Mouse (Mus musculus): ENCODE results near the gene Hoxa4. TPM values are rescaled to one million over a fixed set of nuclear protein-coding genes. Genes with fewer than 3 reads are reported as not detected.
A peak's percentile ranks its signal among the peaks of the same experiment; 100 is the strongest.

Gene Hoxa4
- polyA plus RNA-seq, 1 experiment from 2014 or later, result 11.7 TPM

GRCm38 (mm10) chr6:52219234-52219942, 27.8 kb upstream of the Hoxa4 start:
- peaks cover 8% of the 10 kb centered on the region; the same call in 1 of the 2 replicates for H3K27me3 ChIP-seq (ENCODE audit: control insufficient read depth, insufficient read depth, low read length)
- DNase-seq (ENCODE audit: low spot score), result peak; percentile 57
- H3K36me3 ChIP-seq (ENCODE audit: control insufficient read depth, insufficient read depth, low read length), result no peaks in the 10 kb centered on the region
- H3K4me1 ChIP-seq (ENCODE audit: control insufficient read depth, insufficient read depth, low read length), result peaks cover 19% of the 10 kb centered on the region
- peak overlapping the region; percentile 99 for H3K4me2 ChIP-seq (ENCODE audit: low read depth)
- WGBS, result 12% methylated on average over 9 of the region's 9 CpGs
- peak overlapping the region; percentile 87 for H3K4me3 ChIP-seq (ENCODE audit: low read depth, low read length)
- ATAC-seq (ENCODE audit: insufficient read depth, low FRiP score, low TSS enrichment), result no peak
- H3K27ac ChIP-seq (ENCODE audit: low read depth, low read length), result peak overlapping the region; percentile 100
- H3K9ac ChIP-seq (ENCODE audit: low read length), result peak overlapping the region; percentile 99
- H3K9me3 ChIP-seq (ENCODE audit: control insufficient read depth, low read length), result no peaks in the 10 kb centered on the region

GRCm38 (mm10) chr6:52218643-52219215, 27.2 kb upstream of the Hoxa4 start:
- Histone ChIP-seq H3K27ac (ENCODE audit: low read depth, low read length) (peak overlapping the region; percentile 100), H3K9ac (ENCODE audit: low read length) (peak overlapping the region; percentile 99), H3K4me2 (ENCODE audit: low read depth) (peak overlapping the region; percentile 99), H3K9me3 (ENCODE audit: control insufficient read depth, low read length) (no peaks in the 10 kb centered on the region), H3K4me1 (ENCODE audit: control insufficient read depth, insufficient read depth, low read length) (peaks cover 23% of the 10 kb centered on the region), H3K36me3 (ENCODE audit: control insufficient read depth, insufficient read depth, low read length) (no peaks in the 10 kb centered on the region), H3K27me3 (ENCODE audit: control insufficient read depth, insufficient read depth, low read length) (peaks cover 7% of the 10 kb centered on the region; the same call in 1 of the 2 replicates), H3K4me3 (ENCODE audit: low read depth, low read length) (peak overlapping the region; percentile 87)
- ATAC-seq (ENCODE audit: insufficient read depth, low FRiP score, low TSS enrichment) (no peak), DNase-seq (ENCODE audit: low spot score) (peak; percentile 68)
- 4% methylated on average over 14 of the region's 14 CpGs for WGBS

- Histone ChIP-seq H3K36me3 (ENCODE audit: control insufficient read depth, insufficient read depth, low read length) (no peaks in the 10 kb centered on the region), H3K4me1 (ENCODE audit: control insufficient read depth, insufficient read depth, low read length) (peaks cover 24% of the 10 kb centered on the region), H3K9me3 (ENCODE audit: control insufficient read depth, low read length) (no peaks in the 10 kb centered on the region), H3K9ac (ENCODE audit: low read length) (peak overlapping the region; percentile 99), H3K27ac (ENCODE audit: low read depth, low read length) (peak overlapping the region; percentile 100), H3K27me3 (ENCODE audit: control insufficient read depth, insufficient read depth, low read length) (peaks cover 7% of the 10 kb centered on the region; the same call in 1 of the 2 replicates), H3K4me3 (ENCODE audit: low read depth, low read length) (peak overlapping the region; percentile 87), H3K4me2 (ENCODE audit: low read depth) (peak overlapping the region; percentile 99)
- ATAC-seq (ENCODE audit: insufficient read depth, low FRiP score, low TSS enrichment), result no peak
- 2% methylated on average over 23 of the region's 23 CpGs for WGBS
- no peak for DNase-seq (ENCODE audit: low spot score)
These were observed 26.5 kb upstream of the Hoxa4 start for GRCm38 (mm10) chr6:52217895-52218642.

GRCm38 (mm10) chr6:52217459-52217768, 25.9 kb upstream of the Hoxa4 start:
- no peaks in the 10 kb centered on the region for H3K9me3 ChIP-seq (ENCODE audit: control insufficient read depth, low read length)
- peak; percentile 91 for DNase-seq (ENCODE audit: low spot score)
- H3K4me3 ChIP-seq (ENCODE audit: low read depth, low read length), result peak overlapping the region; percentile 87
- H3K27me3 ChIP-seq (ENCODE audit: control insufficient read depth, insufficient read depth, low read length), result peaks cover 4% of the 10 kb centered on the region; the same call in 1 of the 2 replicates
- peak; percentile 80 for ATAC-seq (ENCODE audit: insufficient read depth, low FRiP score, low TSS enrichment)
- peak overlapping the region; percentile 99 for H3K9ac ChIP-seq (ENCODE audit: low read length)
- peak overlapping the region; percentile 99 for H3K4me2 ChIP-seq (ENCODE audit: low read depth)
- peak overlapping the region; percentile 100 for H3K27ac ChIP-seq (ENCODE audit: low read depth, low read length)
- H3K4me1 ChIP-seq (ENCODE audit: control insufficient read depth, insufficient read depth, low read length), result peaks cover 26% of the 10 kb centered on the region
- no peaks in the 10 kb centered on the region for H3K36me3 ChIP-seq (ENCODE audit: control insufficient read depth, insufficient read depth, low read length)
- WGBS, result 0% methylated on average over 24 of the region's 25 CpGs

- DNase-seq (ENCODE audit: low spot score), result no peak
These were observed 25.3 kb upstream of the Hoxa4 start for GRCm38 (mm10) chr6:52216691-52217458.

GRCm38 (mm10) chr6:52215771-52216535, 24.4 kb upstream of the Hoxa4 start:
- under 1% methylated on average over 30 of the region's 30 CpGs for WGBS
- H3K27me3 ChIP-seq (ENCODE audit: control insufficient read depth, insufficient read depth, low read length), result peaks cover 4% of the 10 kb centered on the region; the same call in 1 of the 2 replicates
- peak overlapping the region; percentile 100 for H3K27ac ChIP-seq (ENCODE audit: low read depth, low read length)
- H3K36me3 ChIP-seq (ENCODE audit: control insufficient read depth, insufficient read depth, low read length), result no peaks in the 10 kb centered on the region
- H3K4me3 ChIP-seq (ENCODE audit: low read depth, low read length), result peak overlapping the region; percentile 87
- ATAC-seq (ENCODE audit: insufficient read depth, low FRiP score, low TSS enrichment), result no peak
- peak overlapping the region; percentile 99 for H3K4me2 ChIP-seq (ENCODE audit: low read depth)
- peak overlapping the region; percentile 99 for H3K9ac ChIP-seq (ENCODE audit: low read length)
- H3K9me3 ChIP-seq (ENCODE audit: control insufficient read depth, low read length), result no peaks in the 10 kb centered on the region
- peaks cover 21% of the 10 kb centered on the region for H3K4me1 ChIP-seq (ENCODE audit: control insufficient read depth, insufficient read depth, low read length)
- DNase-seq (ENCODE audit: low spot score), result no peak

More at GRCm38 (mm10) chr6:52216691-52217458, 25.3 kb upstream of the Hoxa4 start:
- peak; percentile 22 for ATAC-seq (ENCODE audit: insufficient read depth, low FRiP score, low TSS enrichment)
- Histone ChIP-seq H3K27ac (ENCODE audit: low read depth, low read length) (peak overlapping the region; percentile 100), H3K9ac (ENCODE audit: low read length) (peak overlapping the region; percentile 99), H3K4me2 (ENCODE audit: low read depth) (peak overlapping the region; percentile 99), H3K4me3 (ENCODE audit: low read depth, low read length) (peak overlapping the region; percentile 87), H3K4me1 (ENCODE audit: control insufficient read depth, insufficient read depth, low read length) (peaks cover 23% of the 10 kb centered on the region), H3K9me3 (ENCODE audit: control insufficient read depth, low read length) (no peaks in the 10 kb centered on the region), H3K36me3 (ENCODE audit: control insufficient read depth, insufficient read depth, low read length) (no peaks in the 10 kb centered on the region), H3K27me3 (ENCODE audit: control insufficient read depth, insufficient read depth, low read length) (peaks cover 4% of the 10 kb centered on the region; the same call in 1 of the 2 replicates)
- under 1% methylated on average over 60 of the region's 60 CpGs for WGBS

- H3K27ac ChIP-seq (ENCODE audit: low read depth, low read length), result peak overlapping the region; percentile 100
These were observed 23.5 kb upstream of the Hoxa4 start for GRCm38 (mm10) chr6:52215070-52215469.

More at GRCm38 (mm10) chr6:52215070-52215469, 23.5 kb upstream of the Hoxa4 start:
- peaks cover 21% of the 10 kb centered on the region for H3K4me1 ChIP-seq (ENCODE audit: control insufficient read depth, insufficient read depth, low read length)
- peak overlapping the region; percentile 87 for H3K4me3 ChIP-seq (ENCODE audit: low read depth, low read length)
- WGBS, result 10% methylated on average over 3 of the region's 3 CpGs
- no peaks in the 10 kb centered on the region for H3K36me3 ChIP-seq (ENCODE audit: control insufficient read depth, insufficient read depth, low read length)
- H3K9ac ChIP-seq (ENCODE audit: low read length), result peak overlapping the region; percentile 99
- H3K27me3 ChIP-seq (ENCODE audit: control insufficient read depth, insufficient read depth, low read length), result peaks cover 4% of the 10 kb centered on the region; the same call in 1 of the 2 replicates
- peak overlapping the region; percentile 99 for H3K4me2 ChIP-seq (ENCODE audit: low read depth)
- H3K9me3 ChIP-seq (ENCODE audit: control insufficient read depth, low read length), result no peaks in the 10 kb centered on the region
- DNase-seq (ENCODE audit: low spot score) (no peak), ATAC-seq (ENCODE audit: insufficient read depth, low FRiP score, low TSS enrichment) (no peak)

Data from neural tube, embryonic 11.5 days (tissue).